Mouse (Mus musculus) thymus, postnatal 36 days (tissue): Measurements from ENCODE around the gene Ank.
A peak's percentile ranks its signal among the peaks of the same experiment; 100 is the strongest.

Experiments used
- DNase-seq, 2 experiments: peaks; one replicate each; pipeline ENCODE4 v3.0.0; 2022; ENCODE audit warnings: mixed read lengths in 2 of 2

Ank gene

DNA sequence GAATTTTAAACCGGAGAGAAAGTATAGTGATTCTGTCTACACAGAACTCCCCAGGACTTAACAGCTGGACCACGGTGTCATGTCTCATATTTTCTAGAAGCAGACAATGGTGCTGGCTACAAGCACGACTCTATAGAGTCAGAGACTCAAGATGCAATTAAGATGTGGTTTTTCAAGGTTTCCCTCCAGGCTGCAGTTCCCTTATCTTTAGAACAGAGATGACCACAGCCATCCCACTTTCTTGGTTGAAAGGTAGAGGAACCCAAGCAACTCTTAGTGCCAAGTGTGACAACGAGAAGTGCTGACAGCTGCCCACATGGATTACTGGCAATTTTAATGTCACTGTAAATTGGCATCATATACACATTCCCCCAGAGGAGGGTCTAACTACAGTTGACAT, 143.1 kb downstream of the Ank start:
- no peak for DNase-seq

GRCm38 (mm10) chr15:27612533-27613221, 146.2 kb downstream of the Ank start:
- peak; percentile 55 to 57 for DNase-seq

- no peak for DNase-seq
These were observed 146.8 kb downstream of the Ank start for GRCm38 (mm10) chr15:27613255-27613654.

GRCm38 (mm10) chr15:27616159-27616558, 149.7 kb downstream of the Ank start:
- no peak for DNase-seq

DNA sequence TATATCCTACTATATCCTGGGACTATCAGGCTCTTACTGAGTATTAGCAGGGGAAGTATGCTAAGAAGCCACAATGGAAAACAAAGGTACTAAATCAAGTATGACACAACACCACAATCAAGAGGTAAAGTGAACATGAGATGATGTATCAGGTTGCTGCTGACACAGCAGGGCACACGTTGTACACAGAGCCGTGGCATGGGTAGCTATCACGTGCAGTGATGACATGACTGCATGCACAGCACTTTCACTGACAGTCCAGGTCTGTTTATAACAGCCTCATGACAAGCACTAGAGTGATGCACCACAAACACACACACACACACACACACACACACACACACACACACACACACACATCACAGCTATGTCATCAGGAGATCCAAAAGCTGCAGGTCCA, 150.8 kb downstream of the Ank start:
- no peak for DNase-seq

DNA sequence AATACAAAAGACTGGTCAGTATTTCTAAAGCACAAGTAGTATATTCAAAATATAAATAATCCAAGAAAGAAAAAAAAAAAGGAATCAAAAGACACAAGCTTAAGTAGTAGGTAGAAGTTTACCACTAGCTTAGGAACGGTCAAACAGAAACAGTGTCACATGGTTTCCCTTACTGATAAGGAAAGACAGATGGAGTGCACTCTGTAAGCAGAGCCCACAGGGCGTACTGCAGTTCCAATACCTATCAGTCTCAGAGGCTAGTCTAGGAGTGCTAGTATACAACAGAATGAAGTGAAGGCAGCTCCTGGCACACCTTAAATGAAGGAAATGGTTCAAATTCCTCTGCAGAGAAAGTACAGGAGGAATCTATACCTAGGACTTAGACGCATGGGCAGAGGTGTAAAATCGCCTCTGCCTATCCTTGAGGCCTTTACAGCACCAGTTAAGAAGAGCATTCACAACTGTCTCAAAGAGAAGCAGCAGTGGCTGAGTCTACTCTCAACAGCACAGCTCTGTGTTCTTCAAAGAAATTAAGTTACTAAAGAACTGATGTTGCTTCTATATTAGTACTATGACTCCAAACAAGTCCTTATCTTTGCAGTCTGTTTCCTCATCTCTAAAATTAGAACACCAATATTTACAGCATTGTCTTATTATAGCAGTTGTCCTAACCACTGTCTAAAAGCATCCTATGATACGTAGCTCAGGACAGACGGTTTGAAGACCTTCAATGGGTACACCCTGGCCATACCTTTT, 152.5 kb downstream of the Ank start:
- no peak for DNase-seq

GRCm38 (mm10) chr15:27619683-27620082, 153.2 kb downstream of the Ank start:
- DNase-seq, result no peak

DNA sequence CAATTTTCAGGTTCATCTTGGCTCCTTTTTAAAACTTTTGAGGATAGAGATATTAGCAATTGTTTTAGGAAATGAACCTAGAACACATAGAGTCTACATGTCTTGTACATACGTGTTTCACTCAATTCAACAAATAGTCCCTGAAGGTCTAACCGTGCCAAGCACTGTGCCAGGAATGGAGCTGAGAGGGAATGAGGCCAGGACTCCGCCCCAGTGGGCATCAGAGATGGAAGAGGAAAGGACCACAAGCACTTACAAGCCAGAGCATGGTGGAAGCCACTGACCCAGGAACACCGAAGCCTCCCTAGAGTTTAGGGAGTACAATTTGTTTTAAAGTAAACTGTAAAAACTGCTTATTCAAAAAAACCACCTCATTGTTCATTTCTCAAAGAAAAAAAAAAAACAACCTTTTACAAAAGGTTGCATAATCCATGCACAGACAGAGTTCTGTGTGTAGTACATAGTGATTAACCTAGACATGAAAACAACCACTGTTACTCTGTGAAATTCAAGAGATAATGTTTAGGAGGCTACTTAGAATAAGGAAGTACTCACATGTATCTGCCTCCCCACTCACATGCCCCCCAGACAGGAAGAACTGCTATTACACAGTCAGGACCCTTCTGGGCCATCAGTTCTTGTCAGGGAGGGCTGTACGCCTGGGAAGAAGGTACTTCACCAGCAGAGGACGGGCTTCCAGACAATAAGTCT, 154.2 kb downstream of the Ank start:
- no peak for DNase-seq

GRCm38 (mm10) chr15:27623286-27623685, 156.8 kb downstream of the Ank start:
- DNase-seq, result no peak

GRCm38 (mm10) chr15:27625014-27625889, 158.8 kb downstream of the Ank start:
- DNase-seq, result peak in 1 of 2 experiments; percentile 21

DNA sequence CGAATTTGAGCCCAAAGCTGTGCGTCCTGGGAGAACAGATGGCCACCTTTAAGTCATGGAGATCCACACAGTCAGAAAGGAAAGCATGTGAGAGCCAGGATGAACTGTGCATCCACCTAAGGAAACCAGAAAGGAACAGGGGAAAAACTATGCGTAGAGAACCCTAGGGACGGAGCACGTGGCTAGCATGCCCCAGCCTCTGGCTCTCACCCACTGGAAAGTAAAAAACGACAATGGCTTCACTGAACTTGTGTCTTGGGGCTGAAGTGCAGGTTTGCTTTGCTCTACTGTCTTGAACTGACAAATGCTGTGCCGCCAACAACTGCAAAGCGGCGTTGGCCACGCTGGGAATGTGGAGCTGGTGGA, 159.4 kb downstream of the Ank start:
- no peak for DNase-seq

- DNase-seq, result no peak
These were observed 159.8 kb downstream of the Ank start for GRCm38 (mm10) chr15:27626314-27626713.

- DNase-seq, result peak in 1 of 2 experiments; percentile 45
These were observed 161.3 kb downstream of the Ank start for GRCm38 (mm10) chr15:27627794-27628193.

DNA sequence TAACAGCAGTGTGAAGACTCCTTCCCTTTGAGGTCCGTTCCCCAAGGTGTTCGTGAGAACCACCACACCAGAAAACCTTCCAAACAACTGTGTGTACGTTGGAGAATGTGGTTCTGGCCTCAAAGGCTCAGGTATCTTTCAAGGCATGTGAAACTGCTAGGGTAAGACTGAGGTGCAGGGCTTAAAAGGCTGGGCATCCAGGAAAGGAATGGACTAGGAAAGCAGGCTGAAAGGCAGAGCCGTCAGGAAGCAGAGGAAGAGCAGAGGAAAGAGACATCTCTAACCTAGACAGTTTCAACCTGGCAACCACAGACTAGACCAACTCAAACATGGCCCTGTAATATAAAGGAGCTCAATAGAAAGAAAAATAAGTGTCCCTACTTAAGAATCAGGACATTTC, 162.6 kb downstream of the Ank start:
- no peak for DNase-seq

DNA sequence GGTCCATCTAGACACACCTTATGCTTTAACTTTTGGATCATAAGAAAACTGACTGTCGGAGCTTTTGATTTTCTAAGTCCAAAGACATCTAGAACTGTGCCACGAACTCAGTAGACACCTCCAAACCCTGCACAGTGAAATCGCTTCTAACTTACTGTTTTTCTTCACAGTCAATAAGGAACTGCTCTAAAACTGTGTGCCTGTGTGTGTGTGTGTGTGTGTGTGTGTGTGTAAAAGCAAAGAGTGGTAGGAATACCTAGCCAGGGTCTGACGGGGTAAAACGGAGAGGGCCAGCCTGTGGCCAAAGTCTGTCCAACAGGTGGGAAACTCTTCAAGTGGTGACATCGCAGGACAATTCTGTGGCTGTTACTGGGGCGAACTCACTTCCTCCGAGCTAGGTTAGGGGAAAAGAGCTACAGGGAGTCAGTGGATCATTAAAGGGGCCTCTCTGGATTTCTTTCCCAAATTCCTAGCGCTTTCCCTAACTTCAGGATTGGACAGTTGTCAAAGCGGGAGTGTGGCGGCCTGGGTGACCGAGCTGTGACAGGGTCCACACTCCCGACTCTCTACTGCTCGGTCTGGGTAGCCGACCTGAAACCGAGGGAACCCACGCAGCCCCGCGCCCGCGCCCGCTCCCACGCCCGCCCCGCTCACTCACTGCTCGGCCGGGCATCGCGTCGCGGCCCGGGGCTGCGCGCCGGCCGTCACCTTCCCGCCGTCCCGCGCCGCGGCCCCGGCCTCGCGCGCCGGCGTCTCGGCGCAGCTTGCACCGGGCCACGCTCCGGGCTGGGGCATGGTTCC, 163.5 kb downstream of the Ank start:
- no peak for DNase-seq

GRCm38 (mm10) chr15:27630601-27631383, 164.3 kb downstream of the Ank start, which contains the start of gene Otulin:
Otulin (minus strand) TSS chr15:27630693.
- DNase-seq, result peak; percentile 98 to 99

GRCm38 (mm10) chr15:27633941-27634900, 167.7 kb downstream of the Ank start:
- DNase-seq, result no peak

- DNase-seq, result no peak
These were observed 174.7 kb downstream of the Ank start for GRCm38 (mm10) chr15:27641171-27641570.

DNA sequence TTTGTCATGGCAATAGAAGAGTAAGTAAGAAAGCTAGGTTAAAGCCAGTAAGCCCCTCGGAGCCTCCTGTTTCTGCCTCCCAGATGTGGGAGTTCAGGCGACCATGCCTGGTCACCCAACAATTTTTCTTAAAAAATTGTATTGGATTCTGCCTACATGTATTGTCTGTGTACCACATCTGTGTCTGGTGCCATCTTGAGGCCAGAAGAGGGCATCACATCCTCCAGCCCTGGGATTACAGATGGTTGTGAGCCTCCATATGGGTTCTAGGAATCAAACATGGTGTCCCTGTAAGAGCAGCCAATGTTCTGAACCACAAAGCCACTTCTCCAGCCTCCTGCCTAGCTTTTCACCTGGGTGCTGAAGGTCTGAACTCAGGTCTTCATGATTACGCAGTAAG, 176.4 kb downstream of the Ank start:
- DNase-seq, result peak; percentile 38 to 43
